Mouse (Mus musculus) heart, adult 2 months (tissue): ENCODE measurements around the gene Armc5.

Experiments
- CTCF ChIP-seq: fragments of 200-600 bp; IDR thresholded peaks from 2 replicates; pipeline ENCODE4 v1.8.1; 2022; ENCODE audit warnings: antibody characterized with exemption, mild to moderate bottlenecking, moderate library complexity
- EP300 ChIP-seq: fragments of 200-500 bp; IDR thresholded peaks from 2 replicates; pipeline ENCODE4 v1.6.1; 2011; ENCODE audit warnings: low read depth, low read length, control low read depth; ENCODE audit not compliant: insufficient read depth
- POLR2A ChIP-seq: fragments of 200-500 bp; IDR thresholded peaks from 2 replicates; pipeline ENCODE4 v1.6.1; 2011; ENCODE audit warnings: mild to moderate bottlenecking, low read depth, low read length, control low read depth; ENCODE audit not compliant: insufficient read depth

GRCm38 (mm10) chr7:128276051-128276450, 38.9 kb downstream of the Armc5 start:
- TF ChIP-seq POLR2A (no peak), CTCF (no peak), EP300 (no peak)
